26 mouse cellular contexts compared by ENCODE assay signal in genomic region chr2:166020026-166020425, GRCm38 (mm10). TPM values are rescaled to one million over a fixed set of nuclear protein-coding genes. Genes with fewer than 3 reads are reported as not detected.
DNase-seq lines count a peak whose midpoint lies in the region; ATAC-seq and TF ChIP-seq lines count a peak whose summit lies in the region.
"Had no signal": no experiment of that assay in that cellular context is flagged by ENCODE, and none has a peak within 500 bp of the region (broad histone marks: within the 10 kb centered on the region; RNA-seq: fewer than 3 reads in every experiment).

No protein-coding gene starts in this region.

- dilution Hi-C loops in CH12.LX (cut with MboI; ENCODE audit: extremely low pct_ligation_motif_present, extremely low pct_unique_long_range_greater_than_20kb, low sequenced_read_pairs) = no loop called here

- TF ChIP-seq POLR2A in CH12.LX (IDR thresholded peaks at IDR 0.05; ENCODE audit: low read depth, low read length) (no peak), ES-Bruce4 (IDR thresholded peaks at IDR 0.05; ENCODE audit: insufficient read depth, low read length) (no peak)
- TF ChIP-seq POLR2A in heart, adult 2 months (IDR thresholded peaks at IDR 0.05; ENCODE audit: insufficient read depth, low read depth, low read length) = no peak

- H3K27me3 ChIP-seq in midbrain, embryonic 14.5 days (ENCODE audit: control insufficient read depth, insufficient read depth, low read length) = no peaks in the 10 kb centered on the region
- no peaks in the 10 kb centered on the region for H3K27me3 ChIP-seq in midbrain, embryonic 10.5 days (ENCODE audit: low read depth, poor library complexity, severe bottlenecking)
- H3K27me3 ChIP-seq in CH12.LX (replicated peaks) (no peaks in the 10 kb centered on the region), ES-Bruce4 (ENCODE audit: control insufficient read depth, insufficient read depth, low read length, poor library complexity, severe bottlenecking) (no peaks in the 10 kb centered on the region)
- H3K27me3 ChIP-seq in heart, adult 2 months (ENCODE audit: control insufficient read depth, insufficient read depth, low read length) = no peaks in the 10 kb centered on the region
- H3K27me3 ChIP-seq: embryonic facial prominence, embryonic 12.5 days; embryonic facial prominence, embryonic 15.5 days; heart, embryonic 12.5 days; heart, embryonic 15.5 days; hindbrain, embryonic 15.5 days; Patski had no signal

- no peak for DNase-seq in midbrain, embryonic 14.5 days
- no peak for DNase-seq in midbrain, embryonic 10.5 days (ENCODE audit: low spot score)
- no peak for DNase-seq in CH12.LX (ENCODE audit: extremely low read depth)
- no peak for DNase-seq in cerebellum, postnatal 4 days (ENCODE audit: low spot score in 2 of 2)
- DNase-seq in heart, adult 2 months = no peak
- DNase-seq: adrenal gland, postnatal 10 days; adrenal gland, postnatal 36 days; cerebellum, adult 18-20 months; cerebellum, adult 9-10 months; cerebellum, postnatal 14 days; forebrain, postnatal 0 days; gastrocnemius, adult 2 months; gastrocnemius, postnatal 14 days; heart, adult 11 months; heart, postnatal 10 days; heart, postnatal 4 days had no signal

- ATAC-seq in midbrain, embryonic 14.5 days (ENCODE audit: low FRiP score, low TSS enrichment) = no peak
- ATAC-seq: CD4-positive, CD25-positive, alpha-beta regulatory T cell, adult 4 months; forebrain, embryonic 14.5 days; forebrain, postnatal 0 days; Patski had no signal

- no peaks in the 10 kb centered on the region for H3K9me3 ChIP-seq in midbrain, embryonic 14.5 days (ENCODE audit: control insufficient read depth, low read length)
- no peaks in the 10 kb centered on the region for H3K9me3 ChIP-seq in midbrain, embryonic 10.5 days (replicated peaks)
- no peaks in the 10 kb centered on the region for H3K9me3 ChIP-seq in CH12.LX (replicated peaks; ENCODE audit: low read length)
- H3K9me3 ChIP-seq in ES-Bruce4 (replicated peaks; ENCODE audit: control insufficient read depth, insufficient read depth, low read length, poor library complexity, severe bottlenecking) = no peaks in the 10 kb centered on the region
- H3K9me3 ChIP-seq: embryonic facial prominence, embryonic 12.5 days; embryonic facial prominence, embryonic 15.5 days; G1E; heart, embryonic 12.5 days; heart, embryonic 15.5 days; hindbrain, embryonic 15.5 days had no signal

- no peak overlapping the region for H3K9ac ChIP-seq in midbrain, embryonic 14.5 days (replicated peaks; ENCODE audit: low read length)
- H3K9ac ChIP-seq in CH12.LX (ENCODE audit: insufficient read depth, low read depth) = no peak overlapping the region
- 0 out of 2 replicates have a peak overlapping the region, but pooled peaks have one; percentile 29 for H3K9ac ChIP-seq in ES-Bruce4 (ENCODE audit: low read depth, poor library complexity, severe bottlenecking)
- no peak overlapping the region for H3K9ac ChIP-seq in heart, adult 2 months (ENCODE audit: low read depth, low read length)
- H3K9ac ChIP-seq: embryonic facial prominence, embryonic 12.5 days; embryonic facial prominence, embryonic 15.5 days; forebrain, postnatal 0 days; heart, embryonic 12.5 days; heart, embryonic 15.5 days had no signal

- H3K4me1 ChIP-seq in midbrain, embryonic 14.5 days (ENCODE audit: control insufficient read depth, insufficient read depth, low read length) = peaks cover 29% of the 10 kb centered on the region
- H3K4me1 ChIP-seq in midbrain, embryonic 10.5 days = peaks cover 37% of the 10 kb centered on the region
- H3K4me1 ChIP-seq in CH12.LX (ENCODE audit: control insufficient read depth in 1 of 2, insufficient read depth in 2 of 2) (peaks cover 14 to 93% of the 10 kb centered on the region in 2 experiments), ES-Bruce4 (ENCODE audit: control insufficient read depth, insufficient read depth, low read length) (peaks cover 7% of the 10 kb centered on the region)
- peaks cover 23% of the 10 kb centered on the region for H3K4me1 ChIP-seq in heart, adult 2 months (ENCODE audit: control insufficient read depth, insufficient read depth, low read length)

- H3K27ac ChIP-seq in midbrain, embryonic 14.5 days (replicated peaks; ENCODE audit: low read depth, low read length) = 0 out of 2 replicates have a peak overlapping the region, but pooled peaks have one; percentile 41
- no peak overlapping the region for H3K27ac ChIP-seq in midbrain, embryonic 10.5 days (replicated peaks)
- H3K27ac ChIP-seq in CH12.LX (ENCODE audit: insufficient read depth, low read depth) = no peak overlapping the region
- peak overlapping the region; percentile 64 for H3K27ac ChIP-seq in ES-Bruce4 (ENCODE audit: insufficient read depth, low read length)
- H3K27ac ChIP-seq in heart, adult 2 months = no peak overlapping the region

- TF ChIP-seq CTCF in CH12.LX (conservative IDR thresholded peaks at IDR 0.05 in 1 of 2, IDR thresholded peaks at IDR 0.05 in 1 of 2; ENCODE audit: low read depth in 2 of 2, low read length in 2 of 2) (no peak), ES-Bruce4 (IDR thresholded peaks at IDR 0.05; ENCODE audit: low read depth, low read length) (no peak)
- no peak for TF ChIP-seq CTCF in heart, adult 2 months (IDR thresholded peaks at IDR 0.05)

- H3K36me3 ChIP-seq in midbrain, embryonic 14.5 days (ENCODE audit: control insufficient read depth, insufficient read depth, low read length) = no peaks in the 10 kb centered on the region
- H3K36me3 ChIP-seq in midbrain, embryonic 10.5 days = no peaks in the 10 kb centered on the region
- peaks cover 0 to 3% of the 10 kb centered on the region in 2 experiments for H3K36me3 ChIP-seq in CH12.LX (replicated peaks in 1 of 2; ENCODE audit: control insufficient read depth in 1 of 2, insufficient read depth in 1 of 2, low read length in 1 of 2)
- no peaks in the 10 kb centered on the region; the same call in 1 of the 2 replicates for H3K36me3 ChIP-seq in ES-Bruce4 (ENCODE audit: control insufficient read depth, insufficient read depth, low read length, poor library complexity, severe bottlenecking)
- peaks cover 28% of the 10 kb centered on the region for H3K36me3 ChIP-seq in heart, adult 2 months (ENCODE audit: control insufficient read depth, insufficient read depth, low read length)
- H3K36me3 ChIP-seq: embryonic facial prominence, embryonic 12.5 days; embryonic facial prominence, embryonic 15.5 days; G1E; heart, embryonic 12.5 days; heart, embryonic 15.5 days; hindbrain, embryonic 15.5 days had no signal

- TF ChIP-seq EP300 in CH12.LX (IDR thresholded peaks at IDR 0.05; ENCODE audit: low read length) = peak; percentile 81
- TF ChIP-seq EP300 in ES-Bruce4 (IDR thresholded peaks at IDR 0.05; ENCODE audit: insufficient read depth, low read depth, low read length) = no peak
- no peak for TF ChIP-seq EP300 in heart, adult 2 months (IDR thresholded peaks at IDR 0.05; ENCODE audit: insufficient read depth, low read depth, low read length)

- H3K4me2 ChIP-seq in midbrain, embryonic 14.5 days (ENCODE audit: low read length) = no peak overlapping the region
- peak overlapping the region; percentile 44; the same call in 1 of the 2 replicates for H3K4me2 ChIP-seq in CH12.LX (ENCODE audit: insufficient read depth, low read depth, poor library complexity, severe bottlenecking)
- H3K4me2 ChIP-seq: embryonic facial prominence, embryonic 12.5 days; embryonic facial prominence, embryonic 15.5 days; heart, embryonic 12.5 days; heart, embryonic 15.5 days; hindbrain, embryonic 15.5 days had no signal

- H3K79me2 ChIP-seq in CH12.LX (replicated peaks; ENCODE audit: control insufficient read depth, extremely low read depth, insufficient read depth, poor library complexity, severe bottlenecking) = peaks cover 78% of the 10 kb centered on the region
- peaks cover 13% of the 10 kb centered on the region for H3K79me2 ChIP-seq in heart, adult 2 months (replicated peaks; ENCODE audit: control insufficient read depth, insufficient read depth, low read length)

- in situ Hi-C loops in CH12.LX (cut with MboI; ENCODE audit: low pct_ligation_motif_present, low pct_unique_long_range_greater_than_20kb, low sequenced_read_pairs) = no loop called here

- intact Hi-C loops in heart, adult 2 months (cut with DNase I) = no loop called here

- H3K4me3 ChIP-seq in midbrain, embryonic 14.5 days (replicated peaks; ENCODE audit: low read depth, low read length) = no peak overlapping the region
- no peak overlapping the region for H3K4me3 ChIP-seq in midbrain, embryonic 10.5 days
- H3K4me3 ChIP-seq in CH12.LX (replicated peaks in 1 of 3; ENCODE audit: low read depth in 2 of 3, low read length in 2 of 3, poor library complexity in 1 of 3) (no peak overlapping the region), ES-Bruce4 (ENCODE audit: low read depth, low read length) (no peak overlapping the region)
- no peak overlapping the region for H3K4me3 ChIP-seq in heart, adult 2 months
- H3K4me3 ChIP-seq: embryonic facial prominence, embryonic 12.5 days; embryonic facial prominence, embryonic 15.5 days; gastrocnemius, adult 2 months; heart, embryonic 12.5 days; heart, embryonic 15.5 days; hindbrain, embryonic 15.5 days had no signal

- TF ChIP-seq RAD21 in CH12.LX (IDR thresholded peaks at IDR 0.05; ENCODE audit: low read depth, low read length) = no peak

- 86% methylated on average over 2 of the region's 2 CpGs for WGBS in midbrain, embryonic 14.5 days
- 89% methylated on average over 2 of the region's 2 CpGs for WGBS in midbrain, embryonic 10.5 days
- WGBS in heart, adult 2 months = 80% methylated on average over 2 of the region's 2 CpGs

TF ChIP-seq in CH12.LX, 34 proteins besides CTCF, POLR2A, EP300 and RAD21 (continues in another document):
- TF ChIP-seq UBTF (IDR thresholded peaks at IDR 0.05; ENCODE audit: low read depth, low read length) = no peak
- no peak for TF ChIP-seq USF1 (IDR thresholded peaks at IDR 0.05; ENCODE audit: low read depth, low read length)
- TF ChIP-seq ETS1 (conservative IDR thresholded peaks at IDR 0.05; ENCODE audit: low read depth, low read length) = peak; percentile 71
- TF ChIP-seq JUN (IDR thresholded peaks at IDR 0.05; ENCODE audit: insufficient read depth, low read depth, low read length) = peak; percentile 89
- no peak for TF ChIP-seq USF2 (conservative IDR thresholded peaks at IDR 0.05; ENCODE audit: low read depth, low read length)
- TF ChIP-seq IRF4 (IDR thresholded peaks at IDR 0.05; ENCODE audit: low read depth, low read length) = 0 out of 2 replicates have a peak, but pooled peaks have one; percentile 15
- TF ChIP-seq PAX5 (IDR thresholded peaks at IDR 0.05; ENCODE audit: low read length) = no peak
- no peak for TF ChIP-seq MAZ (IDR thresholded peaks at IDR 0.05; ENCODE audit: low read depth, low read length)
- no peak for TF ChIP-seq ZMIZ1 (IDR thresholded peaks at IDR 0.05; ENCODE audit: low read depth, low read length)

RNA-seq across cellular contexts. Expression of gene Ncoa3, which starts 27.6 kb away (rescaled TPM):
- 15.3 and 18.2 TPM in 2 replicates for polyA plus RNA-seq in midbrain, embryonic 14.5 days (2014; fragmentation: Nextera tagmentation; extraction: Ambion mirVana)
- 15.2 and 15.9 TPM in 2 replicates for polyA plus RNA-seq in midbrain, embryonic 10.5 days (2016; fragmentation: Nextera tagmentation; extraction: Ambion mirVana)
- total RNA-seq in CH12.LX (2012; rRNA removed) (17.1 and 19.0 TPM in 2 replicates), CH12.LX (2014; rRNA removed) (11.3 and 13.4 TPM in 2 replicates)
- polyA plus RNA-seq in CH12.LX (2012; ENCODE audit: insufficient read length, low read depth) (21.0 and 21.9 TPM in 2 replicates), ES-Bruce4 (2011; ENCODE audit: insufficient read depth, insufficient read length, low read depth, missing spikeins) (118 and 124 TPM in 2 replicates)
- total RNA-seq in heart, adult 2 months (2021) = 10 to 100 TPM; 29.1 to 32.1 TPM
- polyA plus RNA-seq in heart, adult 2 months (2012; rRNA removed) = 20.1 and 25.7 TPM in 2 replicates

Comparison
In these comparisons a context has a peak if more than half of its experiments do, and no peak if none do; other contexts are left out.
1. H3K27ac ChIP-seq: peak in midbrain, embryonic 14.5 days (single experiment) and ES-Bruce4 (single experiment); none in midbrain, embryonic 10.5 days (single experiment), CH12.LX (single experiment) and heart, adult 2 months (single experiment).